Mouse (Mus musculus): Measurements from ENCODE around the gene Kirrel. TPM values are rescaled to one million over a fixed set of nuclear protein-coding genes. Genes with fewer than 3 reads are reported as not detected.
"Not testable (repeated sequence)": the region's sequence is repeated elsewhere in the genome, so short reads cannot be mapped to it uniquely, and the experiment has no call there.

Gene Kirrel
- polyA plus RNA-seq, 1 experiment from 2014 or later: 17.3 TPM

GRCm38 (mm10) chr3:87118214-87118613 is 56.3 kb downstream of the Kirrel start:
- H3K4me3 ChIP-seq: no peak overlapping the region
- peaks cover 9% of the 10 kb centered on the region; the same call in 1 of the 2 replicates for H3K36me3 ChIP-seq
- peaks cover 23% of the 10 kb centered on the region for H3K4me1 ChIP-seq
- H3K9me3 ChIP-seq (replicated peaks): no peaks in the 10 kb centered on the region
- no peak for ATAC-seq (ENCODE audit: low FRiP score)
- H3K4me2 ChIP-seq (replicated peaks): no peak overlapping the region
- peak overlapping the region; percentile 9; the same call in 1 of the 2 replicates for H3K27ac ChIP-seq
- WGBS: 70% methylated on average over 9 of the region's 9 CpGs
- no peaks in the 10 kb centered on the region for H3K27me3 ChIP-seq
- H3K9ac ChIP-seq: no peak overlapping the region

GRCm38 (mm10) chr3:87117632-87118031 is 56.9 kb downstream of the Kirrel start:
- Histone ChIP-seq H3K27ac (no peak overlapping the region), H3K27me3 (no peaks in the 10 kb centered on the region), H3K36me3 (peaks cover 9% of the 10 kb centered on the region; the same call in 1 of the 2 replicates), H3K9me3 (replicated peaks) (no peaks in the 10 kb centered on the region), H3K4me1 (peaks cover 23% of the 10 kb centered on the region), H3K9ac (no peak overlapping the region), H3K4me2 (replicated peaks) (no peak overlapping the region), H3K4me3 (no peak overlapping the region)
- 86% methylated on average over 12 of the region's 12 CpGs for WGBS
- no peak for ATAC-seq (ENCODE audit: low FRiP score)

- H3K36me3 ChIP-seq: no peaks in the 10 kb centered on the region
- peaks cover 26% of the 10 kb centered on the region for H3K4me1 ChIP-seq
- H3K9me3 ChIP-seq (replicated peaks): no peaks in the 10 kb centered on the region
- H3K27me3 ChIP-seq: no peaks in the 10 kb centered on the region
- no peak overlapping the region for H3K4me2 ChIP-seq (replicated peaks)
- no peak overlapping the region for H3K27ac ChIP-seq
- WGBS: 81% methylated on average over 6 of the region's 6 CpGs
- H3K4me3 ChIP-seq: no peak overlapping the region
- no peak overlapping the region for H3K9ac ChIP-seq
- no peak for ATAC-seq (ENCODE audit: low FRiP score)
Measured at GRCm38 (mm10) chr3:87115726-87116540, 58.6 kb downstream of the Kirrel start.

GRCm38 (mm10) chr3:87115271-87115670 is 59.3 kb downstream of the Kirrel start:
- 71% methylated on average over 8 of the region's 8 CpGs for WGBS
- H3K9ac ChIP-seq: no peak overlapping the region
- no peak for ATAC-seq (ENCODE audit: low FRiP score)
- no peak overlapping the region for H3K4me3 ChIP-seq
- no peaks in the 10 kb centered on the region for H3K9me3 ChIP-seq (replicated peaks)
- no peak overlapping the region for H3K27ac ChIP-seq
- H3K4me1 ChIP-seq: peaks cover 28% of the 10 kb centered on the region
- H3K27me3 ChIP-seq: no peaks in the 10 kb centered on the region
- H3K36me3 ChIP-seq: no peaks in the 10 kb centered on the region
- H3K4me2 ChIP-seq (replicated peaks): no peak overlapping the region

GRCm38 (mm10) chr3:87114801-87115200 is 59.7 kb downstream of the Kirrel start:
- Histone ChIP-seq H3K27me3 (no peaks in the 10 kb centered on the region), H3K4me2 (replicated peaks) (no peak overlapping the region), H3K36me3 (no peaks in the 10 kb centered on the region), H3K9ac (no peak overlapping the region), H3K27ac (no peak overlapping the region), H3K4me3 (no peak overlapping the region), H3K4me1 (peaks cover 28% of the 10 kb centered on the region), H3K9me3 (replicated peaks) (no peaks in the 10 kb centered on the region)
- no peak for ATAC-seq (ENCODE audit: low FRiP score)
- WGBS: 78% methylated on average over 9 of the region's 9 CpGs

- not testable (repeated sequence) for H3K9ac ChIP-seq; H3K27ac ChIP-seq; H3K36me3 ChIP-seq; H3K4me3 ChIP-seq; H3K4me2 ChIP-seq (replicated peaks); H3K27me3 ChIP-seq; H3K9me3 ChIP-seq (replicated peaks); ATAC-seq (ENCODE audit: low FRiP score)
- peaks cover 28% of the 10 kb centered on the region for H3K4me1 ChIP-seq
- 77% methylated on average over 1 of the region's 1 CpGs for WGBS
Measured at GRCm38 (mm10) chr3:87113881-87114280, 60.7 kb downstream of the Kirrel start.

GRCm38 (mm10) chr3:87112264-87112663 is 62.3 kb downstream of the Kirrel start:
- H3K4me2 ChIP-seq (replicated peaks): no peak overlapping the region
- no peaks in the 10 kb centered on the region for H3K9me3 ChIP-seq (replicated peaks)
- H3K27ac ChIP-seq: no peak overlapping the region
- no peaks in the 10 kb centered on the region for H3K36me3 ChIP-seq
- no peak overlapping the region for H3K4me3 ChIP-seq
- peaks cover 16% of the 10 kb centered on the region for H3K4me1 ChIP-seq
- no peaks in the 10 kb centered on the region for H3K27me3 ChIP-seq
- 64% methylated on average over 3 of the region's 3 CpGs for WGBS
- H3K9ac ChIP-seq: no peak overlapping the region
- no peak for ATAC-seq (ENCODE audit: low FRiP score)

GRCm38 (mm10) chr3:87104856-87105255 is 69.7 kb downstream of the Kirrel start:
- no peak overlapping the region for H3K27ac ChIP-seq
- no peak overlapping the region for H3K4me2 ChIP-seq (replicated peaks)
- H3K9me3 ChIP-seq (replicated peaks): no peaks in the 10 kb centered on the region
- no peaks in the 10 kb centered on the region for H3K36me3 ChIP-seq
- ATAC-seq (ENCODE audit: low FRiP score): no peak
- 84% methylated on average over 2 of the region's 2 CpGs for WGBS
- H3K4me1 ChIP-seq: peaks cover 26% of the 10 kb centered on the region
- no peak overlapping the region for H3K4me3 ChIP-seq
- no peak overlapping the region for H3K9ac ChIP-seq
- no peaks in the 10 kb centered on the region for H3K27me3 ChIP-seq

- H3K9ac ChIP-seq: no peak overlapping the region
- peaks cover 38% of the 10 kb centered on the region for H3K4me1 ChIP-seq
- no peak; the same call in 1 of the 2 replicates for ATAC-seq (ENCODE audit: low FRiP score)
- no peak overlapping the region for H3K4me3 ChIP-seq
- H3K36me3 ChIP-seq: no peaks in the 10 kb centered on the region
- no peaks in the 10 kb centered on the region for H3K9me3 ChIP-seq (replicated peaks)
- WGBS: 26% methylated on average over 7 of the region's 7 CpGs
- H3K27ac ChIP-seq: peak overlapping the region; percentile 64
- no peaks in the 10 kb centered on the region for H3K27me3 ChIP-seq
- no peak overlapping the region for H3K4me2 ChIP-seq (replicated peaks)
Measured at GRCm38 (mm10) chr3:87102346-87102745, 72.2 kb downstream of the Kirrel start.

- no peaks in the 10 kb centered on the region for H3K27me3 ChIP-seq
- H3K4me1 ChIP-seq: peaks cover 38% of the 10 kb centered on the region
- H3K27ac ChIP-seq: no peak overlapping the region
- 85% methylated on average over 4 of the region's 4 CpGs for WGBS
- H3K4me2 ChIP-seq (replicated peaks): no peak overlapping the region
- no peak for ATAC-seq (ENCODE audit: low FRiP score)
- H3K9ac ChIP-seq: no peak overlapping the region
- H3K36me3 ChIP-seq: no peaks in the 10 kb centered on the region
- no peak overlapping the region for H3K4me3 ChIP-seq
- H3K9me3 ChIP-seq (replicated peaks): no peaks in the 10 kb centered on the region
Measured at GRCm38 (mm10) chr3:87100911-87101310, 73.6 kb downstream of the Kirrel start.

- Histone ChIP-seq H3K4me2 (replicated peaks) (no peak overlapping the region), H3K9ac (no peak overlapping the region), H3K27me3 (no peaks in the 10 kb centered on the region), H3K4me1 (peaks cover 36% of the 10 kb centered on the region), H3K27ac (peak overlapping the region; percentile 60), H3K4me3 (no peak overlapping the region), H3K9me3 (replicated peaks) (no peaks in the 10 kb centered on the region), H3K36me3 (no peaks in the 10 kb centered on the region; the same call in 1 of the 2 replicates)
- ATAC-seq (ENCODE audit: low FRiP score): peak; percentile 65
- WGBS: 77% methylated on average over 19 of the region's 19 CpGs
Measured at GRCm38 (mm10) chr3:87097969-87098946, 76.3 kb downstream of the Kirrel start.

GRCm38 (mm10) chr3:87097205-87097604 is 77.3 kb downstream of the Kirrel start:
- H3K36me3 ChIP-seq: peaks cover 3% of the 10 kb centered on the region; the same call in 1 of the 2 replicates
- H3K4me1 ChIP-seq: peaks cover 29% of the 10 kb centered on the region
- H3K9ac ChIP-seq: no peak overlapping the region
- H3K4me3 ChIP-seq: no peak overlapping the region
- no peaks in the 10 kb centered on the region for H3K27me3 ChIP-seq
- no peak for ATAC-seq (ENCODE audit: low FRiP score)
- H3K27ac ChIP-seq: no peak overlapping the region
- 90% methylated on average over 9 of the region's 9 CpGs for WGBS
- H3K9me3 ChIP-seq (replicated peaks): no peaks in the 10 kb centered on the region
- no peak overlapping the region for H3K4me2 ChIP-seq (replicated peaks)
